Mouse (Mus musculus) kidney, postnatal 0 days (tissue): ENCODE measurements around the gene Cars2. TPM values are rescaled to one million over a fixed set of nuclear protein-coding genes. Genes with fewer than 3 reads are reported as not detected.
A peak's percentile ranks its signal among the peaks of the same experiment; 100 is the strongest.

Experiments
- ATAC-seq: fragments of 200-750 bp; cut with Nextera tagmentation; replicated peaks from 2 replicates; pipeline ENCODE4 v1.8.0; 2017; ENCODE audit warnings: low read depth, moderate number of reproducible peaks, moderate TSS enrichment, moderate library complexity; ENCODE audit not compliant: low FRiP score
- DNase-seq: peaks from one replicate; pipeline ENCODE4 v3.0.0-alpha.2; 2016; ENCODE audit warnings: low spot score
- H3K27ac ChIP-seq: fragments of 300-500 bp; sonication (generic); 2 replicates; pipeline ENCODE4 v1.5.1; 2014; ENCODE audit warnings: mild to moderate bottlenecking
- H3K27me3 ChIP-seq: fragments of 300-500 bp; sonication (generic); 2 replicates; pipeline ENCODE4 v1.6.1; 2014; ENCODE audit warnings: low read length, mixed read lengths; ENCODE audit not compliant: insufficient read depth
- H3K36me3 ChIP-seq: fragments of 300-500 bp; sonication (generic); 2 replicates; pipeline ENCODE4 v1.6.1; 2014; ENCODE audit warnings: low read length, mixed read lengths; ENCODE audit not compliant: insufficient read depth
- H3K4me1 ChIP-seq: fragments of 300-500 bp; sonication (generic); replicated peaks from 2 replicates; pipeline ENCODE4 v1.6.1; 2014; ENCODE audit warnings: antibody characterized with exemption, low read length, mixed read lengths; ENCODE audit not compliant: insufficient read depth
- H3K4me2 ChIP-seq: fragments of 300-500 bp; sonication (generic); 2 replicates; pipeline ENCODE4 v1.6.1; 2014; ENCODE audit warnings: mild to moderate bottlenecking, low read length, moderate library complexity, mixed read lengths
- H3K4me3 ChIP-seq: fragments of 300-500 bp; sonication (generic); replicated peaks from 2 replicates; pipeline ENCODE4 v1.5.1; 2014; ENCODE audit warnings: low read depth, low read length
- H3K9ac ChIP-seq: fragments of 300-500 bp; sonication (generic); 2 replicates; pipeline ENCODE4 v1.6.1; 2014; ENCODE audit warnings: low read depth, low read length
- H3K9me3 ChIP-seq: fragments of 300-500 bp; sonication (generic); replicated peaks from 2 replicates; pipeline ENCODE4 v1.6.1; 2016; ENCODE audit warnings: low read length, inconsistent platforms, mixed read lengths
- CTCF ChIP-seq: IDR thresholded peaks from 2 replicates; pipeline ENCODE4 v1.5.1; 2016; ENCODE audit warnings: antibody characterized with exemption, low read depth, mild to moderate bottlenecking, moderate library complexity
- WGBS: fragments of 180-500 bp; shearing (Covaris S2); extraction: QIAGEN DNeasy Blood & Tissue Kit; methylation state at CpG from one replicate; pipeline ENCODE4 v1.1.7; 2014; 5-methylcytosine and 5-hydroxymethylcytosine counted together
- polyA plus RNA-seq: library from polyadenylated mRNA; unstranded; fragments of >200 nt; fragmentation: Nextera tagmentation; extraction: Ambion mirVana; gene quantifications from 2 replicates; pipeline ENCODE4 v1.2.1, GENCODE M21; 2015

Cars2 gene
- polyA plus RNA-seq, 1 experiment from 2014 or later: 16.7 TPM

DNA sequence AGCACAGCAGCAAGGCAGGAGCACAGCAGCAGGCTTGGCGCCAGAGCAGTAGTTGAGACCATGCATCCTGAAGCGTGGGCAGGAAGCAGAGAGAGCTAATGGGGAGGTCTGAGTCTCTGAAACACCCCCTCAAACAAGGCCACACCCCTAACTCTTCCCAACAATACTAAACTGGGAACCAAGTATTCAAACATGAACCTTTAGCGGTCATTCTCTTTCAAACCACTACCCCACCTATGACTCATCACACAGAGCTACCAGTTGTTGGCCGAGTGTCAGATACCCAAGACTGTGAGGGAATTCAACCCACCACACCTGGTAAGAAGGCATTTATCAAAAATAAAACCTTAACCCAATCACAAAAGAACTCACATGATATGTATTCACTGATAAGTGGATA lies 63.4 kb downstream of the Cars2 start:
- no peak overlapping the region for H3K9ac ChIP-seq
- no peak for TF ChIP-seq CTCF
- ATAC-seq: no peak

DNA sequence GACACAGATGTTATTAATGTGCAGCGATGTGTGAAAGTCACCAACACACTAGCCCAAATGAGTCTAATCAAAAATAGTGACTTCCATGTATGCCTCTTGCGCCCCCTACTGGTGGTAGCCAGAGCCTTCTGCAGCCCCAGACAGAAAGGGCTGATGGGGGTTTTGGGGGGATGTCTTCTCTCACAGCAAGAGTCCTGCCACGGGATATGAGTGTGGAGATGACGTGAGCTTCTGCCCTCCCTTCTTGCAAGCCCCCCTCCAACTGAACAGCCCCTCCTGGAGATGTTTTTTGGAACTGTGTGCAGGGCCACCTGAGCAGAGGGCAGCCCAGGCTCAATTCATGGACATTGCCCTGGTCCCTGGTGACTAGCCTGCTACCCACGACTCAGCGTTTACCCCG lies 64.4 kb downstream of the Cars2 start:
- H3K4me3 ChIP-seq: no peak overlapping the region
- no peak overlapping the region for H3K9ac ChIP-seq
- H3K27me3 ChIP-seq: no peaks in the 10 kb centered on the region
- H3K27ac ChIP-seq: no peak overlapping the region
- peaks cover 3% of the 10 kb centered on the region; the same call in 1 of the 2 replicates for H3K4me1 ChIP-seq
- H3K4me2 ChIP-seq: no peak overlapping the region
- no peaks in the 10 kb centered on the region for H3K36me3 ChIP-seq
- DNase-seq: peak; percentile 82
- WGBS: 24% methylated on average over 7 of the region's 7 CpGs
- peak; percentile 57 for ATAC-seq
- H3K9me3 ChIP-seq: no peaks in the 10 kb centered on the region
- peak; percentile 93 for TF ChIP-seq CTCF

More for the DNA sequence above, 63.4 kb downstream of the Cars2 start:
- Histone ChIP-seq H3K27me3 (no peaks in the 10 kb centered on the region), H3K4me3 (no peak overlapping the region), H3K9me3 (no peaks in the 10 kb centered on the region), H3K4me2 (no peak overlapping the region), H3K27ac (no peak overlapping the region), H3K36me3 (no peaks in the 10 kb centered on the region), H3K4me1 (peaks cover 1% of the 10 kb centered on the region; the same call in 1 of the 2 replicates)
- WGBS: 70% methylated on average over 4 of the region's 4 CpGs
- DNase-seq: no peak

DNA sequence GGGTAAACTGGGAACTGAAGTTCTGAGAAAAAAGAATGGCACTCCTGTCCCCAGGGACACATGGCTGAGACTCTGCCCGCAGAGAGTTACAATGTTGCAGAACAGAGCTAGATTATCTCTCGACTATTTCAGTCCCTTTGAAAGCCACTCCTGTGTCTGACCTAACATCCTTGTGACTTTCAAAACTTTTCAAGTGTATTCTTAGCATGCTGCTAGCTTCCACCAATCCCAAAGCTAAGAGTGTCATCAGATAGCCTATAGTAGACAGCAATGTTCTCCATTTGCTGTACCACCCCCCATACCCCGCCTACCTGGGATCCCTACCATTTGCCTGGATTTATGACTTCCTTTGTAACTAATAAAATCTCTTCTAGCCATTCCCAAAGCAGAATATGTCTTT lies 68.0 kb downstream of the Cars2 start:
- no peaks in the 10 kb centered on the region for H3K9me3 ChIP-seq
- ATAC-seq (no peak), DNase-seq (peak; percentile 66)
- H3K27ac ChIP-seq: no peak overlapping the region
- peaks cover 7% of the 10 kb centered on the region; the same call in 1 of the 2 replicates for H3K4me1 ChIP-seq
- no peaks in the 10 kb centered on the region for H3K27me3 ChIP-seq
- H3K36me3 ChIP-seq: no peaks in the 10 kb centered on the region
- no peak overlapping the region for H3K9ac ChIP-seq
- no peak for TF ChIP-seq CTCF
- 46% methylated on average over 3 of the region's 3 CpGs for WGBS
- no peak overlapping the region for H3K4me3 ChIP-seq
- H3K4me2 ChIP-seq: no peak overlapping the region

DNA sequence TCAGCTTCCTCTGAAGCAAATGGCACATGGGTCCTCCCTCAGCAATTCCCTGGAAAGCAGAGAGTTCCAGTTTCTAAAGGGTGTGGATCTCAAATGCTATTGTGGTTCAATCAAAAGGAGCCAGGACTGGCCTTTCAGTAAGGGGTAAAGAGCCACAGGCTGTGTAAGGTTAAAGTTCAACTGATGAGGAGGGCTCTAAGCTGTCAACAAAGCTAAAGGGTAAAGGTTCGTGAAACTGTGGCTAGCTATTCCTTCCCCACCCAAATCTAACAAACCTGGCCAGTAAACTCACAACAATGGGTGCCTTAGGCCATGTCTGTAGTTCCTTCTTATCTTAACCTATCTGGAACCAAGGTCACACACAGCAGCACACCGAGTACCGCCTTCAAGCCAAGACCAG lies 68.7 kb downstream of the Cars2 start:
- Histone ChIP-seq H3K4me2 (no peak overlapping the region), H3K9me3 (no peaks in the 10 kb centered on the region), H3K4me3 (no peak overlapping the region), H3K27me3 (no peaks in the 10 kb centered on the region), H3K27ac (no peak overlapping the region), H3K4me1 (peaks cover 7% of the 10 kb centered on the region; the same call in 1 of the 2 replicates), H3K9ac (no peak overlapping the region), H3K36me3 (no peaks in the 10 kb centered on the region)
- DNase-seq (no peak), ATAC-seq (no peak)
- TF ChIP-seq CTCF: no peak
- 55% methylated on average over 3 of the region's 3 CpGs for WGBS

DNA sequence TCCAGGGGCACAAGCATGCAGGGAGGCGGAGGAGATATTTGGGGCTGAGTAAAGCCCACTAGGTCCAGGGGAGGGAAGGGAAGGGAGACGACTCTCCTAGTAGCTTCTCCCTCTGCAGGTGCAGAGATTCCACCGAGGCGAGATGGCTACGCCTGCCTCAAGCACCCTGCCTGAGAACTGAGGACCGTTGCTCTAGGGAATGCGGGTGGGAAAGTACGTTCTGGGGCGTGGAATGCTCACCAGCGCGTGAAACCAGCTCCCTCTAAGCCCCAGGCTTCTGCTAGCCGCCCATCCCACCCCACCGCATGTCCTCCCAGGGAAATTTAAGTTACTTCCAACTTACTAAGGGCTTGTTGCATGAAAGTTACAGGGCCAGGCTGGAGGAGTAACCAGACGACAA lies 71.0 kb downstream of the Cars2 start:
- peak overlapping the region; percentile 94 for H3K4me2 ChIP-seq
- DNase-seq (no peak), ATAC-seq (no peak)
- H3K9ac ChIP-seq: 0 out of 2 replicates have a peak overlapping the region, but pooled peaks have one; percentile 33
- H3K27me3 ChIP-seq: no peaks in the 10 kb centered on the region
- H3K9me3 ChIP-seq: no peaks in the 10 kb centered on the region
- TF ChIP-seq CTCF: no peak
- H3K27ac ChIP-seq: peak overlapping the region; percentile 85; the same call in 1 of the 2 replicates
- WGBS: 15% methylated on average over 14 of the region's 14 CpGs
- H3K4me1 ChIP-seq: peaks cover 12% of the 10 kb centered on the region; the same call in 1 of the 2 replicates
- peak overlapping the region; percentile 65; the same call in 1 of the 2 replicates for H3K4me3 ChIP-seq
- no peaks in the 10 kb centered on the region for H3K36me3 ChIP-seq

- ATAC-seq: peak; percentile 13; the same call in 1 of the 2 replicates
- WGBS: 2% methylated on average over 23 of the region's 23 CpGs
- H3K27me3 ChIP-seq: no peaks in the 10 kb centered on the region
- peaks cover 18% of the 10 kb centered on the region; the same call in 1 of the 2 replicates for H3K4me1 ChIP-seq
- H3K9me3 ChIP-seq: no peaks in the 10 kb centered on the region
- H3K9ac ChIP-seq: peak overlapping the region; percentile 33; the same call in 1 of the 2 replicates
- peak overlapping the region; percentile 65 for H3K4me3 ChIP-seq
- no peaks in the 10 kb centered on the region for H3K36me3 ChIP-seq
- DNase-seq: no peak
- no peak for TF ChIP-seq CTCF
- peak overlapping the region; percentile 85 for H3K27ac ChIP-seq
- peak overlapping the region; percentile 94 for H3K4me2 ChIP-seq
Observed at GRCm38 (mm10) chr8:11478807-11479527, 71.6 kb downstream of the Cars2 start.
